Mouse (Mus musculus): ENCODE results near the gene Rnf151.
"Not testable (repeated sequence)": the region's sequence is repeated elsewhere in the genome, so short reads cannot be mapped to it uniquely, and the experiment has no call there.

Gene Rnf151

DNA sequence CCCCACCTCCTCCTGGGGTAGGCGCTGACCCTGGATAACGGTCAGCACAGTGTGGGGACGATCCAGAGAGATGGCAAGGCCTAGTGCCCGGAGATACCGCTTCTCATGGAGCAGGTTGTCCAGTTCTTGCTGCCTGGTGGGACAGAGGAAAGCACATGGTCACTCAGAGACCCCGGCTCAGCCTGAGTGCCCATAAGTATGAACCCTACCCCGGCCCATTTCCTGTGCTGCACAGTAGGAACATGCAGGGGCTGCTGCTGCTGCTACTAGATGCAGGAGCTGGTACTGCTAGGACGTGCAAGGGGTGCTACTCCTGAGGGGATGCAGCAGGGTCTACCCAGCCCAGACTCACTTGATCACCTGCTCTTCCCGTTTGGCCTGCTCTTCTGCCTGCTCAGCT lies 16.6 kb downstream of the Rnf151 start:
- no peak for DNase-seq (ENCODE audit: low spot score)

DNA sequence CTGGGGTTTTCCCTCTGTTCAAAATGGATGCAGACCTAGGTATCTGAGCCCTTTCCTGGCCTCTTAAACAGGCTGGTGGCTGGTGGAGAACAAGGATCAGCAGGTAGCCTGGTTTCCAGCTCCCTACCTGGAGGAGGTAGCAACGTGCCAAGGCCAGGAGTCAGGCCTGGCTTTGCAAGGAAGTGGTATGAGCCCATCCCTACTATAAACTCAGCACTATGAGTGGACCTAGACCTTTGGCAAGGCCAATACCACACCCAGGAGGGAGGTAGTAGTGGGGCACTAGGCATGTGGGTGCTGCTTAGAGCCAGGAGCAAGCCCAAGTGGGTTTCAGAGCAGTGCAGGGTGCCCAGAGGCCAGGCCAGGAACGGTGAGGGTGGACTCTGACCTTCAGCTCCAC lies 18.4 kb downstream of the Rnf151 start:
- no peak for DNase-seq (ENCODE audit: low spot score)

DNA sequence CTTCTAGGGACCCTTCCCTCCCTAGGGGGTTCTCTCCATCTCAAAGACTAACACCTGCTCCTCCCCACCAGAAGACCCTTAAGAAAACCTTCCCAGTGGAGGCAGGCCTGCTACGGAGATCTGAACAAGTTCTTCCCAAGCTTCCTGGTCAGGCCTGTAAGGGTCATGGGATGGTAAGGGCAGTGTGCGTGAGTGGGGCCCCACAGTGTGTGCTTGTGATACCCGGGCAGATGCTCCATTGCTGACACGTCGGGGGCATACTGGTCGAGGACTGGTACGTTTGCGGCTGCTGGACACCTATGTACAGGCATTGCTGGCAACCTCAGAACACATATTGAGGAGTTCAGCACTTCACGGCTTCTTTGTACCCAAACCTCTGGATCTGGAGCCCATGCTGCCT lies 19.1 kb downstream of the Rnf151 start:
- DNase-seq (ENCODE audit: low spot score), result no peak

DNA sequence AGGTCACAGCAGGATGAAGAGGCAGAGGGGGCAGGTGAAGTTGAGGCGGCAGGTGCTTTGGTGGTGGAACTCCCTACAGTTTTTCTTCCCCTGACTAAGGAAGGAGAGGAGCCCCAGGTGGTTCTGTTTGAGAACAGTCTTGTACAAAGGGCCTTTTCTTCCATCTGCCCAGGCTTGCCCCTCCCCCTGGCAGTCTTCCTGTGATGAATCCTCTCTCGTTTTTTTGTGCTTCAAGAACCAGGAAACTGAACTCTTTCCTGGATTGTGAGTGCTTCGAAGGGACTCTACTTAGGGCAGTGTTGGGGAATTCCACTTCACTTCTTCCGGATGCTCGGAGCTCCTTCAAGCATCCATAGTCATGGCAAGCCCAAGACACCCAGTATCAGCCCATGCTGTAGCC lies 19.9 kb downstream of the Rnf151 start:
- DNase-seq (ENCODE audit: low spot score), result no peak

DNA sequence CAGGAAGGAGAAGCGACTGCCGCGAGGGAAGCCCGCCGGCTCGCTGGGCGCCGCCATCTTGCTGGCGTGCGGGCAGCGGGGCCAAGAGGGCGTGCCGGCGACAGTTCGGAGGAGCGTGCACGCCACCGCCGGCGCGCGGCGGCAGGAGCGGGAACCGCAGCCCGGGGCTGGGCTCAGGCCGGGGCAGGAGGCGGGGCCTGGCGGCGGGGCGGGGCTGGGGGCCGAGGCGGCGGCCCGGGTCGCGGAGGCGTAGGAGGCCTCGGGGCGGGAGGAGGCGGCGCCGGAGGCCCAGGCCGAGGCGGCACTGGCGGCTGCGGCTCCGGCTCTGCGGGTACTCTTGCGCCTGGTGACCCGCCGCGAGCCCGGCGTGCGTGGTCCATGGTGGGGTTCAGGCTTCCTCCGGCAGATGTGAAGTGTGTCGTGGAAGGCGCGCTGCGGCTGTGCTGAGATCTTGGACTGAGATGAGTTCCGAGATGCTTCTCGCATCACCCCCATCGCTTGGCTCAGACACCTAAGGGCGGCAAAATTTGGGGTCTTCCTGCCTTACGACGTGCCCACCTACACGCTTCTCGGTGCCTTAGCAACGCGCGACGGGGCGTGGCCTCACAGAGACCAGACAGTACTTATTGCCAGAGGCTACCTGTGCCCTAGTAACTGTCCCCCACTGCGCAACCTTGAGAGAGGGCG lies 21.7 kb downstream of the Rnf151 start, which contains the start of the genes Gfer and Noxo1:
Gfer (minus strand) TSS at position 146 of the 687 bp plus-strand sequence.
Noxo1 (plus strand) TSS at position 224 of the 687 bp plus-strand sequence.
- peak; percentile 67 for DNase-seq (ENCODE audit: low spot score)

DNA sequence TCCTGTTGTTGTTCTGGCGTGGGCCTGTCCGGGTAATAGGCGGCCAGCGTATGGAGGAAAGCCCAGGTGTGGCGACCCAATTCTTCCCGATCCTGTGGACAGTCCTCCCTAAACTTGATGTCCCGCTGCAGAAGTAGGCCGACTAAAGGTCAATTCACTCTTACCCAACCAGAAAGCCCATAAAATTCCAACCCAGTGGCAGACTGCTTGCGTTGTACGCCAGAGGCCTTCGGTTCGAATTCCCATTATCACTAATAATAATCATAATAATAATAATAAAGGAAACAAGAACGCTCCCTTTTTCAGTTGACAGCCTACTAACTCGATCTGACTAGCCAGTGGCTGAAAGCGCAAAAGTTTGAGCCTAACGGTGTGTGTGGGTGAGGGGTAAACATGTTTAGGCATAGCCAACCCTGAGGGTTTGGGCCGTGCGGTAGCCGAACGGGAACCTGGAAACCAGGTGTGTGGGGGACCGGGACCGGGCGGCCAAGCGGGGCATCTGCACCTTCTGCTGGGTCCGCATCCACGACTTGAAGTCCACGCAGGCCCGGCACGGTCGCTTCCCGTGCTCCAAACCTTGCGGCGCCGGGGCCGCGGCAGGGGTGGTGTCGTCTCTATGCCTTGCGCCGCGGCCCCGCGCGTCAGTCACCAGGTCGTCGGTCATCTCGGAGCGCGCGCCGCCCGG lies 22.4 kb downstream of the Rnf151 start:
- peak; percentile 29 for DNase-seq (ENCODE audit: low spot score)

DNA sequence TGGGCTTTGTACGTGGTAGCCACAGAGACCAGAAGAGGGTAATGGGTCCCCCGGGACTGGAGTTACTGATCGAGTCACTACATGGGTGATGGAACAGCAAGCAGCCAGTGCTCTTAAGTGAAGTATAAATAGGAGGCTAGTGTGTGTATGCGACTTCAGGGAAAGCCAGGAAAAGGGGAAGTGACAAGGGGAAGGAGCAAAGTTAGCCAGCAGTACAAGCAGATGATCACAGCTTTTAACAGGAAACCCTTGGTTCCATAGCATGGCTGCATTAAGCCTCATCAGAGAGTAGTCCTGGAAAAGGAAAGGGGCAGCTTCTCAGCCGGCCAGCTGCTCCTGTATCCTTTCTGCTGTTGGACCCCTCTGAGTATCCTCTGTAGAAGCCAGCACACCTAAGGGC lies 25.5 kb downstream of the Rnf151 start:
- no peak for DNase-seq (ENCODE audit: low spot score)

DNA sequence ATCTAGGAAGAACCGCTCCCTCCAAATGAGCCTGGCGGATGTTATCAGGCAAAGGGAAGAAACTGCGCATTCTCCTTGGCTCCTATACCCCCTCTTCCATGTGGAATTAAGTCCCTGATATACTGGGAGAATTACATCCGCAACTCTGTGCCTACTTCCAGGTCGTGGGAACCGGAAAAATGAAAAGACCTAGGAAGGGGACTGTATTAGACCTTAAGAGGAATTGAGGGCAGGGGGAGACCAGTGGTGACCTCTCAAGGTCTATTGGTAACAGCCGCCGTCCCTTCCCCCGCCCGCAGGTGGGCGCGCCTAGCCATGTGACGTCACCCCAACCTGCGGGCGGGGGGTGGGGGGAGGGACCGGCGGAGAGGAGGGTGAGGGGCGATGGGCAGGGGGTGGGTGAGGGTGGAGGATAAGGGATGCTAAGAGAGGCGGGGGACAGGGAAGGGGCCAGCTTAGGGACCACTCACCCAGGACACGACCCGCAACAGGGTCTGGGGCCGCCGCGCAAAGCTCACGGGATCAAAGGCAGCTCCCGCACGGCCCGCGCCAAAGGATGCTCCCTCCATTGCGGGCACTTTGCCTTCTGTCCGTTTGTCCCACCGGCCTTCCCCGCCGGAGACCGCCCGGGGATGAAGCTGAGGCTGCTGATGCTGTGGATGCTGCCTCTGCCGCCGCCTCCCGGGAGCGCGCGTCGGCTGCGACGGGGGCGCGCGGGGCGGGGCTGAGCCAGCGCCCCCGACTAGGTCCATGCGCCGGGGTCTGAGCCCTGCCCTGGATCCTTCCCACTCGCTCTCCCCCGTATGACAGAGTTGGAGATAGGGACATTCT lies 28.4 kb downstream of the Rnf151 start, which contains the start of gene Syngr3:
Syngr3 (minus strand) TSS at position 705 of the 831 bp plus-strand sequence.
- DNase-seq (ENCODE audit: low spot score), result no peak

DNA sequence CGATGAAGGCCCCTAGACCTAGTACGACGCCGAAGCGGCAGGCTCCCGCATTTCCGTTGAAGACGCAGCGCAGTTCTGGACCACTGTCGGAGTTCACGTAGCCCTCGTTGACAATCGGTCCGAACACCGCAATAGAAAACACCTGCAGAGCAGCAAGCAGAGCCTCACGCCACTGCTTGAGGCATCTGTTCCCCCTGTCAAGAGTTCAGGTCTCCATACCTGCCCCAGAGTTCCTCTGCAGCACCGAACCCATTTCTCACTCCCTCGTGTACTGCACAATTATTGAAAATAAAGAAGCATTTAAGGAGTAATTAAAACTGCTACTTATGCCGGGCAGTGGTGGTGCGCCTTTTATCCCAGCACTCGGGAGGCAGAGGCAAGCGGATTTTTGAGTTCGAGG lies 30.3 kb downstream of the Rnf151 start:
- DNase-seq (ENCODE audit: low spot score), result no peak

DNA sequence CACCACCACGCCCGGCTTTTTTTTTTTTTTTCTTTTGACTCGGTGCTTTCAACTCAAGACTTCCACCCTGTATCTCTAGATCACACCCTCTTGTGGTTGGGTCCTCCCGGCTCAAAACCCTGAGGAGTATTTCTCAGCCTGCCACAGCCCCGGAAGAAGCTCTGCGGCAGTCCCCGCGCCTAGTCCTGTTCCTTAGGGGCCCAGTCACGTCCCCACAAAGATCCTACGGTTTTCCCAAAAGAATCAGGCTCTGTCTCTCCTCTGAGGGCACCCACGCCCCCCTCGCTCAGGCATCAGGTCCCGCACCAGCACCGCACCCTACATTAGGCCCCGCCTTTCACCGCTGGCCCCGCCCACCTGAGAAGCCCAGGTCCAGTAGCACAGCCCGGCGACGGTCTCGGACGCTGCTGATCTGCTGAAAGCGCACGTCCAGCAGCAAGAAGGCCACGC lies 30.7 kb downstream of the Rnf151 start:
- DNase-seq (ENCODE audit: low spot score), result no peak

DNA sequence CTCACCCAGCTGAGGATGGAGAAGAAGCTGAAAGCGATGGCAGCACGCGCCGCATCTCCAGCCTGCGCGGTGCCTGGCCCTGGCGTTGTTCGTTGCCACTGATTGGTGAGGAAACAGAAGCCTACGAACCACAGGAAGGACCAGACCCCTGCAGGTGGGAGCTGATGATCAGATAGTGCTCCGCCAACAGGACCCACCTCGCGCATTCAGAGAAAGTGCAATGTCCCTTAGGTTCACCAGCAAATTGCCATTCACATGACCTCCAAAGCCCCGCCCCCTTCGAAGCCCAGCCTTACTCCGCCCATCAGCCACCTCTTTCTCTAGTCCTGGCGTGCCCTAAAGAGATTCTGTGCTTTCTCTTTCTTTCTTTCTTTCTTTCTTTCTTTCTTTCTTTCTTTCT lies 31.3 kb downstream of the Rnf151 start:
- DNase-seq (ENCODE audit: low spot score), result no peak

DNA sequence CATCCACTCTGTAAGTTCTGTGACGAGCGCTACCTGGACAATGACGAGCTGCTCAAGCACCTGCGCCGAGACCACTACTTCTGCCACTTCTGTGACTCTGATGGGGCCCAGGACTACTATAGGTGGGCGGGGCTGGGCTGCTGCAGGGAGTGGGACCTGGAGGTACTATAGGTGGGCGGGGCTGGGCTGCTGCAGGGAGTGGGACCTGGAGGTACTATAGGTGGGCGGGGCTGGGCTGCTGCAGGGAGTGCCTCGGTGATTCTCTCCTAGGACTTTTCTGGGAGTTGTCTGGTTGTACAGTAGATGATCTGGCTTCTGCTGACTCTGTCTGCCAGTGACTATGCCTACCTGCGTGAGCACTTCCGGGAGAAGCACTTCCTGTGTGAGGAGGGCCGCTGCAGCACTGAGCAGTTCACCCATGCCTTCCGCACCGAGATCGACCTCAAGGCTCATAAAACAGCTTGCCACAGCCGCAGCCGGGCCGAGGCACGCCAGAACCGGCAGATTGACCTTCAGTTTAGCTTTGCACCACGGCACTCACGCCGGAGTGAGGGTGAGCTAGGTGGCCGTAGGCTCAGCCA lies 40.3 kb downstream of the Rnf151 start:
- DNase-seq (ENCODE audit: low spot score), result no peak

DNA sequence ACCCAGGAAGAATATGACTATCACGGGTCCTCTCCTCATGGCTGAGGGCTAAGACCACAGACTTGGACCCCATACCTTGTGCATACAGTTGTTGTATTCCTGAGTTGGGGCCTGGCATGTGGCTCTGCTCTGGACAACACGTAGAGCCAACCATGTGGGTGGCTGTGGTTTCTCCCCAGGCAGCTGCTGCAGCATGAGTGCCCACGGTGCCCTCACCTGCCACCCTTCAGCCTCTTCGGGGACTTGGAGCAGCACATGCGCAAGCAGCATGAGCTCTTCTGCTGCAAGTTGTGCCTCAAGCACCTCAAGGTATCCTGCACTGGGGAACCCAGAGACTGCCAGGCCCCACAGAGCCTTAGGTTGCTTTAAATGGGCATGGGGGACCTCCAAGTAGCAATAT lies 41.0 kb downstream of the Rnf151 start:
- DNase-seq (ENCODE audit: low spot score), result no peak

DNA sequence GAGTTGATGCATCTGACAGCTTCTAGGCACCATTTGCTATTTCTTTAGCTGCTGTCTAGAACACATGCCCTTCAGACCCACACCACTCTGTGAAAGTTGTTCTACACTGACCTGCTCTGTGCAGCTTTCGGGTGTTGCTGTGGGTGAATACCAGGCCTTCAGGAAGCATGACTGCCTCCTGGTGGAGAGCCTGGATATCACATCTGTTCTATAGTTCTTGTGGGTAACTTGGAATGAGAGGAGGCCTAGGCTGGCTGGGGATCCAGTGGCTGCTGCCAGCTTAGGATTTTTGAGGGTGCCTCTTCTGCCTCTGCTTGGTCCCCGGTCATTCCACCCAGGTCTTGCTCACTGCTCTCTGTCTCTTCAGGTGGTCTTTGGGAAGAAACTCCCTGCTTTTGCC lies 41.7 kb downstream of the Rnf151 start:
- DNase-seq (ENCODE audit: low spot score), result no peak

DNA sequence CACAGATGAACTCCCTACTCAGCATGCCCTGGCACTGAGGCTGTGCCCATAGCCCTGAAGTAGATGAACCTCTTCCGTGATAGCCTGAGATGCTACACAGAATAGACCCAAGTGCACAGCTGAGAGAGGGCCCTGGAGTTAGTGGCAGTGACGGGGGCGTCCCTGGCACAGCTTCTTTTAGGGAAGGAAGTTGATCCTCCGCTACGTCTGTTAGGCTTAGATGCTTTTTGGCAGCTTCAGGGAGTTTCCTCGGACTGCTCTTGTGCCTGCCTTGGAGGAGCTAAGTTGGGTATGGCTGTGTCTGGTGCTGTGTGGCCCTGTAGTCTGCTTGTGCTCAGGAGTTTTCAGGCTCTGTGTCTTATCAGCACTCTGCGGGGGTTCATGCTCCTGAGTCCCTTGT lies 43.6 kb downstream of the Rnf151 start:
- no peak for DNase-seq (ENCODE audit: low spot score)

DNA sequence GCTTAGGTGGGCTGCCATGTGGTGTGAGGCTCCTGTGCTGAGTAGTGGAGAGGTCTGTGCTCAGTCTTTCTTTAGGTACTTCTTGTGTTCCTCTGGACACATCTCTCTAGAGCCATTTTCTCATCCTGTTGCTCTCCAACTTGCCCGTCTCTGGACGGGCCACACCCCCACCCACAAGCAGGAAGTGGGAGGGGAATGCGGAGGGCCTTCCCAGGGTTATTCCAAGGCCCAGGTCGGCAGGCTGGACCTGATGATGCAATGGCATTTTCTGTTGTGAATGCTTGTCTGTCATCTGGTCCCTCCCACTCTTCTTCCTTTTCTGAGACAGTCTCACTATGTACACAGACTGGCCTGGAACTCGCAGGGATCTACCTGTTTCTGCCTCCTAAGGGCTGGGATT lies 45.7 kb downstream of the Rnf151 start:
- DNase-seq (ENCODE audit: low spot score), result no peak

DNA sequence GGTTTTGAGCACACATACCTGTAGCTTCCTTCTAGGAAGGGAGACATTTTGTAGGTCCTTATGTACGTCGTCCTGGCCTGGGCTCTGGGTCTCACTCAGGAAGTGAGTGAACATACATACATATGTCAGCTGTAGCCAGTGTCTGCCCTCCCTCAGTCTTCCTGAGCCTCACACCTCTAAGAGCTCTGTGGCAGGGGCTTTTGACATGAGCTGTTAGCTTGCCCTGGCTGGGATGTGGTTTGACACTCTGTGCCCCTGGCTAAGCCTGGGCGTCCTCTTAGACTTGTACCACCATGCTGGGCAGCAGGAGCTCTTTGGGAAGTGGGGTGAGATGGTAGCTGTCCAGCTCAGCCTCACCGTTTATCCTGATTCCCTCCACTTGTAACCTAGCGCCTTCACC lies 46.5 kb downstream of the Rnf151 start:
- no peak for DNase-seq (ENCODE audit: low spot score)

DNA sequence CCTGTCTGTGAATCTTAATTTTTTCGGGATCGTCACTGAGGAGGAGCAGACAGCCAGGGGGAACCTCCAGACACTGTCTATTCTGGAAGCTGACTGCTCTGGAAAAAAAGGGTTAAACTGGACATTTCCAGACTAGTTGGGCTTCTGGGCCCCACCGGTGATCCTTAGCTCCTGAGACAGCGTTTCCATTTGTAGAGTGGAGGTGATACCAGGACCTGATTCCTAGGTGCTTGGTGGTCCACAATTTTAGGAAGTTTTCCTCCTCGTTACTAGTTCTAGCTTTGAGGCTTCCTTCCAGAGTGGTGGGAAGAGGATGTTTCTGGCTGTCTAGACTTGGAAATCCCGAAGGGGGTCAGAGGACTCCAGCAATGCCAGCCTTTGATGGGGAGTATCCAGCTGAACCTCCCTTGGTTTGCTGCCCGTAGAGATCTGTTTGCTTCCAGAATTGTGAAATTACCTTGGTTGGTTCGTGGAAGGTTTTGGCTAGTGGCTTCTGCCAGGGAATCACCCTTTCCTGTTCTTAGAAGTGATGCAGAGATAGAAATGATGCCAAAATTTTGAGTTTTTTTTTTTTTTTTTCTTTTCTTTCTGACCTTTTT lies 47.5 kb downstream of the Rnf151 start:
- DNase-seq (ENCODE audit: low spot score), result no peak

DNA sequence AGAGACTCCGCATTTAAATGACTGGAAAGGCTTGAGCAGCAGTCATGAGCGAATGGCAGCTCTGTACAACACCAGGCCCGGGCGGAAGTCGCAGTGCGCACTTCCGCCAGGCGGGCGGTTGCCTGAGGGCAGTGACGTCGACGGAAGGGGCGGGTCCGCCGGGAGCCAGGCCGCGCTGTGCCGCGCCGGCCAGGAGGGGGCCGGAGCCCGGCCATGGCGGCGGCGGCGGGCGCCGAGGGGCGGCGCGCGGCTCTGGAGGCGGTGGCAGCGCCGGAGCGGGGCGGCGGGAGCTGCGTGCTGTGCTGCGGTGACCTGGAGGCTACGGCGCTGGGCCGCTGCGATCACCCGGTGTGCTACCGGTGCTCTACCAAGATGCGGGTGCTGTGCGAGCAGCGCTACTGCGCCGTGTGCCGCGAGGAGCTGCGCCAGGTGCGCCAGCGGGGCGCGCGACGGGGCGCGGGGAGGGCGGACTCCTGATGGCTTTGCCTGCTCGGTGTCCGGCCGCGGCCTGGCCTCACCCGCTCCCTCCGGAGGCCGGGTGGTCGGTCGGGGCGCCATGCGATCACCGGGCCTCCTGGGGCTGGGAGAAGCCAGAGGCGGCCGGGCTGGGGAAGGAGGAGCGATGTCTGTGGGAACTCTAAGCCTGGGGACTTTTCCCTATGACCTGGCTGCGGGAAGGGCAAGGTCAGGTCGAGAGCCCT lies 48.2 kb downstream of the Rnf151 start, which contains the start of gene Zfp598:
Zfp598 (plus strand) TSS at position 143 of the 701 bp plus-strand sequence.
- DNase-seq (ENCODE audit: low spot score), result peak; percentile 83

DNA sequence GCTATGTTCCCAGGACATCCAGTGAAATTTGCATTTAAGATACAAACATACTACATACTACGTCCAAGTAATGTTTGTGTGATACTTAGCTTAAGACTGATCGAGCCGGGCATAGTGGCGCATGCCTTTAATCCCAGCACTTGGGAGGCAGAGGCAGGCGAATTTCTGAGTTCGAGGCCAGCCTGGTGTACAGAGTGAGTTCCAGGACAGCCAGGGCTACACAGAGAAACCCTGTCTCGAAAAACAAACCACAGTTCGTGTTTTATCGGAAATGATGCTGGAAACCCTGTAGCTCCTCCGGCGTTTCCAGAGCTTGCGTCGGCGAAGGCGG lies 48.7 kb downstream of the Rnf151 start:
- DNase-seq (ENCODE audit: low spot score), result not testable (repeated sequence)

DNA sequence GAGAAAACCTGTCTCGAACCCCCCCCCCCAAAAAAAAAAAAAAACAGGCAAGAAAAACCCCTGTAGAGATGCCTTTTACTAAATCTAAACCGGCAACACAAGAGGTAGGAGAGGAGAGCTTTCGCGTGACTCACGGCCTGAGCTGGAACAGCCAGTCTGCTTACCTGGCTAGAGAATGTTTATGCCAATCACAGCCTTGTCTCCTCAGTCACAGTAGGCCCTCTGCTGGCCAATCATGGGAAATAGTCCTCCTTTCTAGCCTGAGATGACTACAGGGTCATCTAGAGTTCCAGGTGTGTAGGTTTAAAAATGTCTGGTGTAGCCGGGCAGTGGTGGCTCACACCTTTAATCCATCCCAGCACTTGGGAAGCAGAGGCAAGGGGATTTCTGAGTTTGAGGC lies 50.4 kb downstream of the Rnf151 start:
- DNase-seq (ENCODE audit: low spot score), result no peak
